18 mouse cellular contexts compared by ENCODE assay signal in genomic region chr8:58442696-58443095, GRCm38 (mm10).
"Had no signal": no experiment of that assay in that cellular context is flagged by ENCODE, and none has a peak within 500 bp of the region (broad histone marks: within the 10 kb centered on the region; RNA-seq: fewer than 3 reads in every experiment).

No protein-coding gene starts in this region.

- ATAC-seq: midbrain, embryonic 15.5 days had no signal

- H3K36me3 ChIP-seq: midbrain, embryonic 10.5 days; midbrain, embryonic 12.5 days; midbrain, embryonic 15.5 days; neural tube, embryonic 13.5 days; neural tube, embryonic 15.5 days had no signal

- H3K27ac ChIP-seq: liver, embryonic 14.5 days; midbrain, embryonic 10.5 days; midbrain, embryonic 12.5 days; midbrain, embryonic 15.5 days; neural tube, embryonic 13.5 days; neural tube, embryonic 15.5 days had no signal

- H3K9me3 ChIP-seq: midbrain, embryonic 10.5 days; midbrain, embryonic 12.5 days; midbrain, embryonic 15.5 days; neural tube, embryonic 13.5 days; neural tube, embryonic 15.5 days had no signal

- H3K4me2 ChIP-seq: midbrain, embryonic 12.5 days; midbrain, embryonic 15.5 days; neural tube, embryonic 13.5 days; neural tube, embryonic 15.5 days had no signal

- H3K4me1 ChIP-seq: midbrain, embryonic 12.5 days; midbrain, embryonic 15.5 days; neural tube, embryonic 13.5 days; neural tube, embryonic 15.5 days had no signal

- H3K27me3 ChIP-seq: midbrain, embryonic 12.5 days; midbrain, embryonic 15.5 days; neural tube, embryonic 13.5 days; neural tube, embryonic 15.5 days had no signal

- H3K4me3 ChIP-seq: midbrain, embryonic 10.5 days; midbrain, embryonic 12.5 days; midbrain, embryonic 15.5 days; myocyte; neural tube, embryonic 13.5 days; neural tube, embryonic 15.5 days had no signal

- H3K9ac ChIP-seq: liver, embryonic 14.5 days; midbrain, embryonic 12.5 days; midbrain, embryonic 15.5 days; neural tube, embryonic 13.5 days; neural tube, embryonic 15.5 days had no signal

- DNase-seq: lung, adult 2 months; lung, postnatal 10 days; lung, postnatal 4 days; retina, postnatal 1 day; right cerebral cortex, adult 18-20 months; right cerebral cortex, postnatal 25 days; right cerebral cortex, postnatal 4 days; spleen, adult 18-20 months; thymus, adult 18-20 months; thymus, postnatal 14 days; thymus, postnatal 36 days had no signal
